Mouse (Mus musculus) lung, postnatal 14 days (tissue): ENCODE measurements around the gene Tnnt3.

Source experiments
- DNase-seq: peaks from one replicate; pipeline ENCODE4 v3.0.0; 2021

The Tnnt3 gene

GRCm38 (mm10) chr7:142547874-142548273, 49.2 kb downstream of the Tnnt3 start:
- DNase-seq, result no peak

- no peak for DNase-seq
Measured at GRCm38 (mm10) chr7:142548706-142549105, 50.1 kb downstream of the Tnnt3 start.

- DNase-seq, result no peak
Measured at GRCm38 (mm10) chr7:142549941-142550763, 51.5 kb downstream of the Tnnt3 start.

GRCm38 (mm10) chr7:142550935-142551373, 52.3 kb downstream of the Tnnt3 start:
- no peak for DNase-seq

- DNase-seq, result no peak
Measured at GRCm38 (mm10) chr7:142551691-142552090, 53.1 kb downstream of the Tnnt3 start.

- DNase-seq, result no peak
Measured at GRCm38 (mm10) chr7:142552591-142553416, 54.2 kb downstream of the Tnnt3 start.

- DNase-seq, result no peak
Measured at GRCm38 (mm10) chr7:142553417-142554335, 55.0 kb downstream of the Tnnt3 start.

GRCm38 (mm10) chr7:142554625-142555024, 56.0 kb downstream of the Tnnt3 start:
- no peak for DNase-seq

- no peak for DNase-seq
Measured at GRCm38 (mm10) chr7:142555366-142556088, 56.9 kb downstream of the Tnnt3 start.

GRCm38 (mm10) chr7:142556089-142556476, 57.4 kb downstream of the Tnnt3 start:
- DNase-seq, result no peak

GRCm38 (mm10) chr7:142557696-142558095, 59.1 kb downstream of the Tnnt3 start:
- no peak for DNase-seq

GRCm38 (mm10) chr7:142558511-142559146, 60.0 kb downstream of the Tnnt3 start:
- no peak for DNase-seq

- no peak for DNase-seq
Measured at GRCm38 (mm10) chr7:142559651-142560175, 61.1 kb downstream of the Tnnt3 start.

- DNase-seq, result no peak
Measured at GRCm38 (mm10) chr7:142560942-142561855, 62.6 kb downstream of the Tnnt3 start.

- no peak for DNase-seq
Measured at GRCm38 (mm10) chr7:142561856-142562404, 63.3 kb downstream of the Tnnt3 start.

GRCm38 (mm10) chr7:142563168-142563567, 64.5 kb downstream of the Tnnt3 start:
- peak; percentile 26 for DNase-seq

- DNase-seq, result no peak
Measured at GRCm38 (mm10) chr7:142564955-142565643, 66.5 kb downstream of the Tnnt3 start.
